Mouse (Mus musculus) layer of hippocampus, postnatal 25 days (tissue): Measurements from ENCODE around the gene Tbcd. TPM values are rescaled to one million over a fixed set of nuclear protein-coding genes. Genes with fewer than 3 reads are reported as not detected.

Experiments used
- DNase-seq, 2 experiments: peaks; one replicate each; pipeline ENCODE4 v3.0.0; 2022; ENCODE audit warnings: mixed read lengths in 2 of 2, low spot score in 1 of 2; ENCODE audit errors: extremely low spot score in 1 of 2
- total RNA-seq, 2 experiments: library from RNA; stranded (reverse); gene quantifications; 2 replicates each; pipeline ENCODE4 v1.2.3; 2021

Tbcd gene
- total RNA-seq, 2 experiments from 2014 or later: 41.7 to 46.2 TPM

GRCm38 (mm10) chr11:121559527-121560293, 108.0 kb downstream of the Tbcd start:
- no peak for DNase-seq

DNA sequence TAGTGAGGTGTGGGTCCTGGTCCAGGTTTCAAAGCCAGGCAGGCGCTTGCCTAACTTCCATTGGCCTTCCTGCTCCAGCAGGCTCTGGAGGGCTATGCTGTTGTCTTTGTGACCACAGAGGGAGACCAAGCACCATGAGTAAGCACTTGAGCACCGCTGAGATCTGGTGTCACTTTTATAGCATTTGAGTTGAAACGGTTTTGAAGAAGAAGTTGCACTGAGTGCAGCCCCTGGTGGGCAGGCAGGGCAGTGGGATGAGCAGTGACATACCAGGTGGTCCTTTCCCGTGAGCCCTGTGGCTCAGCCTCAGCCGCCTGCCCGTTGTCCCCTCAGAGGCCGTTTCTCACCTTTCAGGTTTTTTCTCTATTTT, 108.5 kb downstream of the Tbcd start:
- DNase-seq: no peak

DNA sequence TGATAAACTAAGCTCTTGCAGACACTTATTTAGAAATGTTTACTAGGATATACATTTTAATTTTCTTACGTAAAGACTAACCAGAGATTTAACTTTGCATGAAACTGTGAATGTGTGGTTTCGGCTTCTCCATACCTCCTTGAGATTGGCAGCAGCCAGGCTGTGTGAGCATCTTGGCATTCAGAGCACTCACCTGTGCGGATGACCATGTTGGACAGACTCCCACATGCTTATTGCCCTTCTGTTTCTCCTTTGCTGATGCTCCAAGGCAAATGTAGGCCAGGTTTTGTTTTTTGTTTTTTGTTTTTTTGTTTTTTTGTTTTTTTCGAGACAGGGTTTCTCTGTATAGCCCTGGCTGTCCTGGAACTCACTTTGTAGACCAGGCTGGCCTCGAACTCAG, 111.6 kb downstream of the Tbcd start:
- no peak for DNase-seq

GRCm38 (mm10) chr11:121564265-121564664, 112.5 kb downstream of the Tbcd start:
- DNase-seq: no peak

DNA sequence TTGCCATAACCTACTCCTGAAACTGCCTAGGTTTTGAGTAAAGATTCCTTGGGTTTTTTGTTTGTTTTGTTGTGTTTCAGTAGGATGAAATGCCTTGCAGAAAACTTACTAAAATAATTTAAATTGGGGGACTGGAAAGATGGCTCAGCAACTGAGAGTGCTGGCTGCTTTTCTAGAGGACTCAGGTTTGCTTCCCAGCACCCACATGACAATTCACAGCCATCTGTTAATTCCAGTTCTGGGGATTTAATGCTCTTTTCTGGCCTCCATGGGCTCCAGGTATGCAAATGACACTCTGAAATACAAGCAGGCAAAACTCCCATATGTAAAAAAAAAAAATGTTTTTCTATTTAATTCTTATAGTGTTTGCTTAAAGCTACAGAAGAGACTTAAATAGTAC, 130.1 kb downstream of the Tbcd start:
- DNase-seq: no peak

GRCm38 (mm10) chr11:121597254-121597653, 145.5 kb downstream of the Tbcd start:
- no peak for DNase-seq

- no peak for DNase-seq
Observed at GRCm38 (mm10) chr11:121601422-121601821, 149.7 kb downstream of the Tbcd start.

DNA sequence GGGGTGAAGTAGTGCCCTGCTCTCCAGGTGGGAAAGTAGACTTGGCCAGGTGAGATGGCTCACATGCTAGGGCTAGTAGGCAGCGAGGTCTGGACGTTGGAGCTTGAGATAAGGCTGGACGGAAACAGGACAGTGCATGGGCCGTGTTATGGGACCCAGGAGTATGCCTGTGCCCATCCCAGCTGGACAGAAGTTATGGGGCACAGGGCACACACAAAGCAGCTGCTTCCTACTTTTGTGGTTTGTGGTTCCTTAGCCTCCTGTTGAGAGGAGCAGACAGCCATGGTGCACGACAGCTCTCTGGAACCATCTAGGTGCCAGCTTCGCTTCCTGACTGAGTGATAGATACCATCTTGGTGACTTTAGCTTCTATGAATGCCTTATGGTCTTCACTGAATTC, 153.9 kb downstream of the Tbcd start:
- DNase-seq: no peak

DNA sequence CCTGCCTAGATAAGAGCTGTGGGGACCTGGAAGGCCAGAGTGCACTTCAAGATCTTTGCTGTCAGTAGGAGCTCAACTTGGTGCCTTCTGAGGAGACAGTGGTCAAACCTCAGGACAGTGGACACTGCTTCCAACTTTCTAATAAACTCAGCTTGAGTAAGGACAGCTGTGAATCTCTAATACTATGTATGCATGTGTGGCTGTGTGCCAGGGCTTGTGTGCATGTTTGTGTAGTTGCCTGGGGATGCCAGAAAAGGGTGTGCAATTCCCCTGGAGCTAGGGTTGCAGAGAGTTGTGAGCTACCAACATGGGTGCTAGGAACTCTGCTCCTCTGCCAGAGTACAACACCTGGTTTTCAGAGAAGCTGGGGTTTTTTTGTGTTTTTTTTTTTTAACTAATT, 159.2 kb downstream of the Tbcd start:
- DNase-seq: no peak

DNA sequence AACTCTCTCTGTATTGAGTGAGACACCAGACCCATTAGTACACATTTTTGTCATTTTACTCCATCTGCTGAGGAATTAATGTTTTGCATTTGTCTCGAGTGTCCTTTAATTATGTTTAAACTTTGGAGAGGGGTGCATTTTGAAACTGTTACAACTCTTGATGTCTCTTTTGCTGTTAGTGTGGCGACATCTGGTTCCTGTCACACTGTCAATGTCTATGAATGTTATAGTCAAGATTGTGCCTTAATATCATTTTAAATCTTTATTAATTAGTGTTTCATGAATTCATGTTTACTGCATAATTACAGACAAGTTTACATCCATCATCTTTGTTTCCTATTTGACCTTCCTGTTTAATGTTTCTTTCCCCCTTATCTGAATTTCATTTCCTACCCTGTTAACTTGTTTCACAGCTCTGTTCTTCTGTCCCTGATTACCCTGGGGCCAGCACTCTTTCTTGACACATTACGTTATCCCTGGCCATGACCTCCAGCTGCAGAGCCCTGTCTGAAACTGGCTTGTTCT, 164.3 kb downstream of the Tbcd start:
- no peak for DNase-seq

DNA sequence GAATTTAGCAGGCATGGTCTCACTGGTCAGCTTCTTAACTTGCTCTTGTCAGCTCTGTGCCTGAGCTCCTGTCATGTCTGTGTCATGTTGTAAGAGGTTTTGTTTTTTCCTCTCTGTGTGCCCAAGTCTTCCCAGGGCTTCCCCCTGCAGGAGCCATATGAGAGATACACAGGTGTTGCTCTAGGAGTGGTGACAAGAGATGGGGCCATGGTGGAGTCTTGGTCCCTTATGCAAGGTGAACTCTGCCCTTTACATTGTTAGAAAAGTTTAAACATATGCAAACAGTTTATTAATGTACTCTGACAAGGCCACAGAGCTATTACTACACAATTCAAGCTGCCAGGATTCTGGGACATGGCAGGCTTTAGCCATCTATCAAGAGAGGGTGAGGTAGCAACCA, 164.8 kb downstream of the Tbcd start:
- no peak for DNase-seq

- no peak for DNase-seq
Observed at GRCm38 (mm10) chr11:121617371-121617770, 165.6 kb downstream of the Tbcd start.

- DNase-seq: no peak
Observed at GRCm38 (mm10) chr11:121625007-121625406, 173.3 kb downstream of the Tbcd start.

- DNase-seq: no peak
Observed at GRCm38 (mm10) chr11:121627521-121627920, 175.8 kb downstream of the Tbcd start.

DNA sequence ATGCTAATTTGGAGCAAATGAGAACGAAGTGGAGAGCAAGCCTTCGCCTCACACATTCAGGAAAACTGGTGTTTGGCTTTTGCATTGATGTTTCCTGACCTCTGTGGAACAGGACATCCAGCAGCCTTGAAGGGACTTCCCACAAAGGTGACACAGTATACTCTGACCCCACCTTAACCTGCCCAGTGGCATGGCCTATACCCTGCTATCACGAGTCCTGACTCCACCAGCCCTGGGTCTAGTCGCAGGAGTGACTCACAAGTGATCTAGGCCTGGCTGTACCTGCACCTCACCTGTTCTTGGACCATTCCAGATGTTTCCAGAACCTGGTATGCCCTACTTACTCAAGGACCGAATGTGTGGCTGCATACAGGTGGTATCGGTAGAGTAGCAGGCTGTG, 177.8 kb downstream of the Tbcd start:
- DNase-seq: no peak

DNA sequence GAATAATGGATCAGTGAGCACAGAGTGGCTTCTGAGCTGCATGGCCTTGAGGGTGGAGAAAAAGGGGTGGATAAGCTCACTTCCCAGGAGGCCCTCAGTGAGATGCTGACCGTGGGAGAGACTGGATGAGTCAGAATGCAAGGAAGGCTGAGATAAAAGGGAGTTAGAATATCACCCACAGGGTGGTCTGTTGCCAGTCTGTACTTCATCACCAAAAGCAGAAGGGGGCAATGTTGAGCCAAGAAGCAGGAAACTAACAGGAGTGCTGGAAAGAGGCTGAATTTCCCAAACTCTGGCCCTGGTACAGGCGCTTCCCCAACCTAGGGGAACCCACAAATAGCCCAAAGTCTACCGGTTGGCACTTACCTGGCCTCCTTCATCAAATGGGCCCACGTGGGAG, 178.7 kb downstream of the Tbcd start:
- DNase-seq: no peak

GRCm38 (mm10) chr11:121631410-121631809, 179.7 kb downstream of the Tbcd start:
- no peak for DNase-seq

GRCm38 (mm10) chr11:121636646-121637045, 184.9 kb downstream of the Tbcd start:
- no peak for DNase-seq

DNA sequence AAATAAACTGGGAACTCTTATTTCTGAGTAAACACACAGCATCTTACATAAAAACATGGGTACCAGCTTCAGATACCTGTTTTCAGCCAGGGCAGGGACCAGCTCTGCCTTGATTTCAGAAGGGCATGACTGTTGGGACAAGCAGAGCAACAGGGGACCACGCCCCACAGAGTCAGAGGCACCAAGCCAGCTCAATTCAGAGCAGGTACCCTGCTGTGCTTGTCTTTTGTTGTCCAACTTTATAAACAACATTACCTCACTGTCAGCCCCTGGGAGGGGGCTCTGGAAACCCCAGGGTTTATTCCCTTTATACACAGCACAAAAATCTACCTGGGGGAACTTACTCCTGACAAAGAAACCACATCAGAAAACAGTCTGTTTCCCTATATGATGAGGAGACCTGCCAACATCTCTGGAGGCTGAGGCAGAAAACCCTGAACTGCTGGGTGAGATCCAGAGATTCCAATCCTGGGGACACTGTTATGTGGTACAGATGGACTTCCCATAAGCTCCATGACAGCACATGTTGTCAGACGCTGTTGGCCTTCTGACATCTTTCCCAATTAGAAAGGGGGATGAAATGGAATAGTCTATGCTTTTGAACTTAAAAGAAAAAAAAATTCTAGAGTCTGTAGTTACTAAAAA, 189.9 kb downstream of the Tbcd start:
- no peak for DNase-seq

GRCm38 (mm10) chr11:121645394-121645793, 193.6 kb downstream of the Tbcd start:
- no peak for DNase-seq

DNA sequence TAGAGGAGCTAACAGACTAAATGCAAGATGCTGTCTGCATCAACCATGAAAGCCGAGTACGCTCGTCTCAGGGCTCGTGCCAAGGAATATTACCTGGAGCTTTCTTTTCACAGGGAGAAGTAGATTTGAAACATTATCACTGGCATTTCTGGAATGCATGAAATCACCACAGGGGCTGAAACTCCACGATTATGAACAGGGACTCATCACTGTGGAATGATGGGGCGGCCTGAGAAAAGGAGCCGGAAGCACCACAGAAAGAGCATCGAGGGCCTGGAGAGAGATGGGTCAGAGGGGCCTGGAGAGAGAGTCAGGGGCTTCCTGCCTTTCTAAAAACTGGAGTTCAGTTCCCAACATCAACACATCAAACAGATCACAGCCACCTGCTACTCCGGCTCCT, 195.6 kb downstream of the Tbcd start:
- no peak for DNase-seq

GRCm38 (mm10) chr11:121648166-121648565, 196.4 kb downstream of the Tbcd start:
- DNase-seq: no peak
